Mouse (Mus musculus) spleen, adult 2 months (tissue): ENCODE results near the gene Mocs2.

Experiments used
- CTCF ChIP-seq: fragments of 200-500 bp; IDR thresholded peaks from 2 replicates; pipeline ENCODE4 v1.5.1; 2011; ENCODE audit warnings: mild to moderate bottlenecking, inconsistent platforms; ENCODE audit not compliant: insufficient read depth, insufficient read length, insufficient replicate concordance; ENCODE audit errors: extremely low read depth
- POLR2A ChIP-seq: fragments of 200-500 bp; IDR thresholded peaks from 2 replicates; pipeline ENCODE4 v1.6.1; 2011; ENCODE audit warnings: low read depth, low read length, inconsistent platforms

GRCm38 (mm10) chr13:114809624-114810210 is 8.3 kb upstream of the Mocs2 start:
- TF ChIP-seq POLR2A = no peak
- no peak for TF ChIP-seq CTCF
